Mouse (Mus musculus) neutrophil, adult 5-6 weeks (primary cell): ENCODE measurements around the gene Ppp1r13l. TPM values are rescaled to one million over a fixed set of nuclear protein-coding genes. Genes with fewer than 3 reads are reported as not detected.

Experiments
- ATAC-seq: fragments of 151-379, 151-347 bp; 2 replicates; pipeline ENCODE4 v1.8.0; 2017; ENCODE audit warnings: mild to moderate bottlenecking, moderate TSS enrichment; ENCODE audit not compliant: insufficient number of reproducible peaks, poor library complexity, low FRiP score, severe bottlenecking; ENCODE audit errors: extremely low read depth
- total RNA-seq: library from RNA; stranded (forward); fragments of 200-1000 nt; gene quantifications from 2 replicates; pipeline ENCODE4 v1.2.3, GENCODE M21; 2017

Gene Ppp1r13l
- total RNA-seq, 1 experiment from 2014 or later = 0.12 TPM

DNA sequence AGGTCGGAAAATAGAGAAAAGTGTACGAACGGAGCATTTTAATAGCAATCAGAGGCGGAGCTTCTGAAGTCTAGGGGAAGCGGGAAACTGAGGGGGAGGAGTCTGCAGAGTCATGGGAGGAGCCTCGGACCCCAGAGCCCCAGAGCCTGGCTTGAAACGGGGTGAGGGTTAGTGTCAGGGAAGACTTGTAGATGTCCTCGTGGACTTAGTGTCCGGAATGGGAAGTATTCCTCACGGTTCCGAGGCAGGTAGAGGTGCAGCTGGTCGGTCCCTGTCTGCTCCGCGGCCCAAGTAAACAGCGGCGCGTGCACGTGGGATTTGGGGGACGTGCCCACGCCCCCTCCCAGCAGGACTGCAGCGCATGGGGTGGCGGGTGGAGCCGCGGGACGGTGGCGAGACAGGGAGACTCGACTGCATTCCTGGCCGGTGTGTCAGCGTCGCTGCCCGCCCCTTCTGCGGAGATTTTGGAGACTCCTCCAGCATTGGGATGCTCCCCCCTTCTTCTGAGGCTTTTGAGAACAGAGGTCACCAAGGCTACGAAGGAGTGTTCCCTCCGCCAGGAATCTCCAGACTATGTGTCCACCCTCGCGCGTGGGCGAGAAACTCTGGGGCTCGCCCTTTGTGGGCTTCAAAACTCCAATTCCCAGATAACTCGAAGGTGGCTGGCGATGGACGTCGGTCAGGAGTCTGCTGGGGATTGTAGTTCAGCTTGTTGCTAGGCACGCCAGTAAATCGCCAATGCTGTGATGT, 518 bp downstream of the Ppp1r13l start:
- ATAC-seq = 0 out of 2 replicates have a peak, but pooled peaks have one; percentile 17

DNA sequence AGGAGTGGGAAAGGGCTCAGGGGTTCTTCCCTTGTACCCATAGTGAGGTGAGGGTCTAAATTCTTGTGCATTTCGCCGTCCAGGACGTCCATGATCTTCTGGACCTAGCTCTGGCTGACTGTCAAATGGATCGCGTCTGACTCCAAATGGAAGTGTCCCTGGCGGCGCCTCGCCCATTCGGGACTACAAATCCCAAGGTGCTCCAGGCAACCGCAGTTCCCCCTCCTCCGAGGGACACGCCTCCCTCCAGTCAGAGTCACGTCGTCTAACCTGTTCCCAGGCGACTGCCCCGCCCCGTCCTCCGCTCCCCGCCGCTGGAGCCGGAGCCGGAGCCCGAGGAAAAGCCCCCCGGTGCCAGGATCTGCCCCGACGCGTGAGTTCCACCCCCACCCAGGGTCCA, 1.4 kb downstream of the Ppp1r13l start:
- peak; percentile 40 for ATAC-seq

DNA sequence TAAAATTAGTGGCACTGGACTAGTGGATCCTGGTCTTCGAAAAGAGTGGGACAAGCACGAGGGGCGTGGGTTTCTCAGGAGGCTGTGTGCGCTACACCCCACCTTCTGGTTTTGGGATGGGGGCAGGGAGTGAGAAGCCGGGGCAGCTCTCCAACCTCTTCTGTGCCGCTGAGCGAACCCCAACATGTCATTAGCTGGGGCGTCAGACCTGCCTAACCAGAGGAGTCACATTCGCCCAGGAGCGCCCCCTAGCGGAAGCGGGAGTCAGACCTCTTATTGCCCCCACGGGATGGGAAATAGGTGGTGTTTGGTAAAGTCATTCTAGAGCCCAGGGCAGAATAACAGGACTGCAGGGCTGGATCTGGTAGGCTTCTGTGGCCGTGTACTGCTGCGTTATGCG, 2.2 kb downstream of the Ppp1r13l start:
- peak; percentile 37 for ATAC-seq

DNA sequence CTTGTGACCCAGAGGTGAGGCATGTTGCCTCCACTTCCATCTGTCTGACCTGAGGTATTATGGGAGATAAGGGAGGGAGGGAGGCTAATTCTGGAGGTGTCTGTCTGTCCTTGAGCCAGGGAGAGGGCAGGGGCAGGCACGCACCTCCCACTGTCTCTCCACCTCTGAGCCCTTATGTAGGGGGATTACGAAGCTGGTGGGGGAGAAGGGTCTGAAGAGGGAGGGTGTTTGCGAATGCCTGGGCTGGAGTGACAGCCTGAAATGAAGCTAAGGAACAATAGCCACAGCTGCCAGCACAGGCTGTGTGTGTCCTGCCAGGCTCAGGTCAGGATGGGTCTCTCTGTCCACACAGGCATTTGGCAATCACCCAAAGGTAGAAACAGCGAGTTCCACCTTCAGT, 2.7 kb downstream of the Ppp1r13l start:
- no peak for ATAC-seq

DNA sequence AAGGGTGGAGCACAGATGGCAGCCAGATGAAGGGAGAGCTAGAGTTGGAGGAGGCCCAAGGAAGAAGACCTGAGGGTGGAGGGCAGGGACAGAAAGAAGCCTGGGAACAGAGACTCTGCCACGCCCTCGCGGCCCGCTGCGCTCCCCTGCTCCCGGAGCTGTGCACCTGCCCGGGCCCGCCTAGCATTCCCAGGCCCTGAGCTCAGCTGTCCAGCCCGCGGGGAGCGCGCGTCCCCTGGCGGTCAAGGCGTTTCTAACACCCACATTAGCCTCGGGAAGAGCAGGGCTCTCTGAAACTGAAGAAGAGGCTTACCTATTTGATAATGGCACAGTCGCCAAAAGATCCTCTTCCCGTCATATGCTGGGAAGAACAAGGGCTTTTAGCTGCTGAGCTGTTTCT, 4.3 kb downstream of the Ppp1r13l start:
- no peak; the same call in 1 of the 2 replicates for ATAC-seq

DNA sequence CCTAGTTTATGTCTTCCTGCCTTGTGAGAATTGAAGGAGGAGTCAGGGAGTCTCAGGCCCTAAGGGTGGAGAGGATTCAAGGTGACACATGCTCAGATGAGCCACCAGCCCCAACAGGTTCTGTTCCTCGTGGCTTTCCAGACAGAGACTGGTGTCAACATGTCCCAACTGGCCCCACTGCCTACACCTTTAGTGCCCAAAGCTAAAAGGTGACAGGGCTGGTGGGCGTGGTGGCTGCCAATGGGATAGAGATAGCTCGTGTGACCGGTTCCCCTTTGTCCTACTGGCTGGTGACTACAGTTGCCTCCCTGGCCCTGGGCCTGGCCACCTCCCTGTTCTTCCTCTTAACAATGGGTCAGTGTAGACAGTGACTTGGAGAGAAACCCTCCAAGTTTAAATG, 5.8 kb downstream of the Ppp1r13l start:
- no peak for ATAC-seq

DNA sequence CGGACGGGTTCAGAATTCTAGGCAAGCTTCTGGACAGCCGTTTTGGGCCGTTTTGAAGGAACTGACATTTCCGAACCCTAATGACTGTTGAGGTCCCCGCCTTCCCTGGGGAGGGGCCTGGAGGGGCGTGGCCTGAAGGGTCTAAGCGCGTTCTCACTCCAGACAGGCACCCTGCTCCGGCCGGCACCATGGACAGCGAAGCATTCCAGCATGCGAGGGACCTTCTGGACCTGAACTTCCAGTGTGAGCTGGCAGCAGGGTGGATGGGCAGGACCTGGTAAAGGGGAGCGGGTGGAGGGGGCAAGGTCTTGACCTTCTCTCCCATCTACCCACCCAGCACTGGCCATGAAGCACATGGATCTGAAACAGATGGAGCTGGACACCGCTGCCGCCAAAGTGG, 8.8 kb downstream of the Ppp1r13l start:
- ATAC-seq = no peak

DNA sequence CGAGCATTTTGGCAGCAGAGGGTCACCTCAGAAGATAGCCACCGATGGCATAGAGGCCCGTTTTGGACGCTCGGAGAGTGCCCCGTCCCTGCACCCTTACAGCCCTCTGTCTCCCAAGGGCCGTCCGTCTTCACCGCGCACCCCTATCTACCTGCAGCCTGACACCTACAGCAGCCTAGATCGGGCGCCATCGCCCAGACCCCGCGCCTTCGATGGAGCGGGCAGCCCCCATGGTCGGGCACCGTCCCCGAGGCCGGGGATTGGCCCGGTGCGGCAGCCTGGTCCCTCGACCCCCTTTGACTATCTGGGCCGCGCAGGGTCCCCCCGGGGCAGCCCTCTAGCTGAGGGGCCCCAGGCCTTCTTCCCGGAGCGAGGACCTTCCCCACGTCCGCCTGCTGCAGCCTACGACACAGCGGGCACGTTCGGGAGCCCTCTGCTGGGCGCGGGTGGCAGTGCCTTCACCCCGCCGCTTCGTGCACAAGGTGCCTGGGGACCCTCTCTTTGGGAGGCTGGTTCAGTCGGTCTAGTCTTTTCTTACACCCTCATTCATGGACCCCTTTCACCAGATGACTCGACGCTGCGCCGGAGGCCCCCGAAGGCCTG, 10.4 kb downstream of the Ppp1r13l start:
- ATAC-seq = peak; percentile 74

DNA sequence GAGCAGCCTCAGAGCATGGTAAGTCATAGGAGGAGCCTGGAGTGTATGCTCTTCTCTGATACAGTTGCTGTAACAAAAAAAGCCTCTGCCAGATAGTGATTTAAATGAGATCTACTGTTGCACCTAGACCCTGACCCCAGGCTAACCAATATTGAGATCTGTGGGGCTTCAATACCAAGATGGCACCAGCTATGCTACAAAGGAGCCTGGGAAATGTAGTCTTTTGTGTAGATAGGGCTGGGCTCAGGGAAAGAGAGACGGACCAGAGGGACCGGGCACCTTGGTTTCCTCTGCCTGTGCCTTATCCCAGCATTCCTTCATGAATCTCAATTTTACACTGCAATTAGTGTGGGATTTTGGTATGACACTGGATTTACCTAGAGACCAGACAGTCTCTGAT, 13.8 kb downstream of the Ppp1r13l start:
- no peak for ATAC-seq

DNA sequence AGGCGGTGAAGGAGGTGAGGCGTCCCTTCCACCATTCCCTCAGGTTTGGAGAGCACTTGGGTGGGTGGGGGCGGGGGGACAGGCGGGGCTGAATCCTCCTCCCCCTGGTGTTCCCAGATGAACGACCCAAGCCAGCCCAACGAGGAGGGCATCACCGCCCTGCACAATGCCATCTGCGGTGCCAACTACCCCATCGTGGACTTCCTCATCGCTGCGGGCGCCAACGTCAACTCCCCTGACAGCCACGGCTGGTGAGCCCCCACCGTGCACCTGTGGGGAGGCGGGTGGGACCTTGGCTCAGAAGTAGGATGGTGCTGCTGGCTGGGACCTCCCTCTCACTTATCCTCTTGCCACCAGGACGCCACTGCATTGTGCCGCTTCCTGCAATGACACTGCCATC, 15.8 kb downstream of the Ppp1r13l start:
- no peak for ATAC-seq

DNA sequence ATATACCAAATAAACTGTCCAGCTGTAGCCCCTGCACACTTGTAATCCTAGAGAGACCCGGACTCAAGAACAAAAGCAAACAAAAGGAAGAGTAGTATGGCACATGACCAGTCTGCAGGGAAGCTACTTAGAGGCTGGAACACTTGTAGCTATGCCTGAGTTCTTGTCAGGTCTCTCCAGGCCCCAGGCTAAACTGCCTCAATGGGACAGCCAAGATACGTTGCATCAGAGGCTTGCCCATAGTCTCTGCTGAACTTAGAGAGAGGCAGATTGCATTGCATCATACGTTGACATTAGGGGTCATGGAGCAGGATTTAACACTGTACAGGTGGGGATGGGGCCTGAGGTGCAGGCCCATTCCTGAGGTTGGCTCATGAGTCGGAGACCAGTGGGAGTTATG, 16.5 kb downstream of the Ppp1r13l start:
- no peak for ATAC-seq

DNA sequence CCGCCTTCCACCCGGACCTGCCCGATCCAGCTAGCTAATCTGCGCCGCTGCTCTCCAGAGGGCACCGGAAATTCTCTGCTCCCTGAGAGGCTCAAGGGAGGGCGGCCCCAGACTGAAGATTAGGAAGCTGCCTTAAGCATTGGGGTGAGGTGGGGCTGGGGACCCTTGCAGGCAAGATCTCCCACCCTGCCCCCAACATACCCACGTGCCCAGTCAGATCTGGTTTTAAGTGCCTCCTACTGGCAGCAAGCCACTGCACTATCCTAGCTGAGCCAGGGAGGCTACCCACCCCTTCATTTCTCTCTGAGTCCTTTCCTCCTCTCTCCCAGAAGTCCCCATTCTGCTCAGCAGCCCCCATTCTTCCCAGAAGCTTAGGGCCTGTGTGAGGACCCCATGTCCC, 18.5 kb downstream of the Ppp1r13l start:
- ATAC-seq = no peak

DNA sequence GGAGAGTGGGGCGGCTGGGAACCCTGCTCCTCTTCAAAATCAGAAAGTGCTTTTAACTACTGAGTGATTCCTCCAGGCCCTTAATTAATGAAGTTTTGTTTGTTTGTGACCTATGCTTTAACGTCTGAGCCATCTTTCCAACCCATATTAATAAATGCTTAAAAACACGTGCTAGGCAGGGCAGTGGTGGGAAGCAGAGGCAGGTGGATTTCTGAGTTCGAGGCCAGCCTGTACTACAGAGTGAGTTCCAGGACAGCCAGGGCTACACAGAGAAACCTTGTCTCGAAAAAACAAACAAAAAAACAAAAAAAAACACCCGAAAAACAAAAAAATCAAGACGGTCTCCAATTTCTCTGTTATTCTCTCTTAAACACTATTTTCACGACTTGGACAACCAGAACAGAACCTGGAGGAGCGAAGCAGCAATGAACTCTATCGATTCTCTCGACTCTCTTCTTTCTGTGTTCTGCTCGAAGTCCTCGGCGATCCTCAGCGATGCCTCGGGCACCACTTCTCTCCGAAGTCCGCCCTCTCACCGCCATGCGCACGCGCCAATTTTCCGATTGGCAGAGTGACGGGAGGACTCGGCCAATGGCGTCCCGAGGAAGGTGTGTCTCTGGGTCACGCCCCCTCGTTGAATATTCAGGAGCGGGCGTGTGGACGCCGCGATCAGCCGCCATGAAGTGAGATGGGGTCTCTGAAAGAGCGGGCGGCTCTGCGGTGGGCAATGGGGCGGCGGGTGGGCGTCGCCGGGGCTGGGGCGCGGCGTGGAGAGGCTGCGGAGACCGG, 22.0 kb downstream of the Ppp1r13l start, which contains the start of gene Ercc2:
Ercc2 (plus strand) TSS at position 634 of the 789 bp plus-strand sequence.
- peak; percentile 98 for ATAC-seq

DNA sequence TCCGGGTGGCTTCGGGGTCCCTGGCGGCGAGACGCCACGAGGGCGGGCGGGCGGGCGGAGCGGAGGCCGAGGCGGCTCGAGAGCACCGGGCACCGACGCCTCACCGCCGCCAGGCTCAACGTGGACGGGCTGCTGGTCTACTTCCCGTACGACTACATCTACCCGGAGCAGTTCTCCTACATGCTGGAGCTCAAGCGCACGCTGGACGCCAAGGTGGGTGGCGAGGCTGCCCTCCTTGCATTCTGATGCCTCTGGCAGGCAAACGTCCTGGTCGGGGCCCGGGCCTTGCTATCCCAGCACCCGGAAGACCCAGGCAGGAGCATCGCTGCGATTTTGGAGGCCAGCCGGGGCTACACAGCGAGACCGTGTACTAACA, 22.6 kb downstream of the Ppp1r13l start:
- no peak for ATAC-seq

DNA sequence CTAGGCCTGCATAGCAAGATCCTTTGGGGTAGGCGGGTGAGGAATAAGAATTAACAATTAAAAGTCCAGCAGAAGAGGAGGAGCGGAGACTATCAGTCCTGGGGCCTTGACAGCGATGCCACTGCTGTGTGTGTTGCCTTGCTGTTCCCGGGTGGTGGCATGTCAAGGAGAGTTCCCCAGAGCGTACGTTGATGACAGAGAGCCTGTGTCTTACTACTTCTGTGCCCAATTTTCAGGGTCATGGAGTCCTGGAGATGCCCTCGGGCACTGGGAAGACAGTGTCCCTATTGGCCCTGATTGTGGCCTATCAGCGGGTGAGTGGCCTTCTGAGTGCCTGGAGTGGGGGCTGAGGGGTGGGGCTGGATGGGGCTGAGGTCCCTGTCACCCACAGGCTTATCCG, 24.2 kb downstream of the Ppp1r13l start:
- ATAC-seq = no peak

DNA sequence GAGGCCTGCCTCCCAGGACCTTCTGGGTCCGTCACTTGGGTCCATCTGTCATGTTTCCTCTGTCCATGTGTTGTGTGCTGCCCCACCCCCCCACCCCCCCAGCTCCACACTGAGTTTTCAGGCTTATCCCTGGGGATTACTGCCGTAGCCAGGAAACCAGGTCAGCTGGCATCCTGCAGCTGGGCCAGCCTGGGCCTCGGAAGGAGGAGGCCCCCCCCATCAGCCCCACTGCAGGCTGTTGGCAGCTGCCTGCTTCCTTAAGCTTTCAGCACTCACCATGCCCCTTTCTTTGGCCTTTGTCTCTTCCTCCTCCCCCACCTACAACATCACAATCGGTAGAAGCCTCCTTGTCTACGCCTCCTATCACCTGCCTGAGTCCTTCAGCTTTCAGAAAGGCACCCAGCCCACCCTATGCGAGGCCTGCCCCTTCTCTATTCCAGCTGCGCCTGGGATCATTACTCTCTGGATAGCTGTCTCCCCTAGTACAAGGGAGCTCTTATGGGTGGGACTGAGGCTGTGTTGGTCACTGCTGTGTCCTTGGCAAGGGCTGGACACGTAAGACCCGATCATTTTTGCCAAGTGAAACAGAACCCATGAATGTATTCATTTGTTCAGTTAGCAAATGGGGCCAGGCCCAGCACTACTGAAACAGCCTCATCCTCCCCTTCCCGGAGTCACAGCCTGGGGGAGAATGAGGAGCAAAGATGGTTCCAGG, 29.3 kb downstream of the Ppp1r13l start:
- ATAC-seq = no peak

DNA sequence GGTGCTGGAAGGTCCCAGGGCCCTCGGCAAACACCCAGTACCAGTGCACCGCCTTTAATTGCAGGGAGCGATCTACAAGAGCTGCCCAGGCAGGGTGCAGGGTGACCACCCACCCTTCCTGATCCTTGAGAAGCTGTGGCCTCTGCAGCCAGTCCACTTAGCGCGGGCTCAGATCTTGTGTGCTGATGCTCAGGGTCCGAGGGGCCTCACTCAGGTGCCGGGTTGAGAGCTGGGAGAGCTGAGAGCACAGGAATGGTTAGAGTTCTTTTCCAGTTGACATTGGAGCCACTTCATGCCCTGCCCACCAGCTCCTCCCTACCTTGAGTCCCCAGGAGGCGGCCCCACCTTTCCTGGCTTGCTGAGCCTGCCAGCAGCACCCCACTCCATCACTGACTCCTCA, 34.9 kb downstream of the Ppp1r13l start:
- ATAC-seq = no peak

DNA sequence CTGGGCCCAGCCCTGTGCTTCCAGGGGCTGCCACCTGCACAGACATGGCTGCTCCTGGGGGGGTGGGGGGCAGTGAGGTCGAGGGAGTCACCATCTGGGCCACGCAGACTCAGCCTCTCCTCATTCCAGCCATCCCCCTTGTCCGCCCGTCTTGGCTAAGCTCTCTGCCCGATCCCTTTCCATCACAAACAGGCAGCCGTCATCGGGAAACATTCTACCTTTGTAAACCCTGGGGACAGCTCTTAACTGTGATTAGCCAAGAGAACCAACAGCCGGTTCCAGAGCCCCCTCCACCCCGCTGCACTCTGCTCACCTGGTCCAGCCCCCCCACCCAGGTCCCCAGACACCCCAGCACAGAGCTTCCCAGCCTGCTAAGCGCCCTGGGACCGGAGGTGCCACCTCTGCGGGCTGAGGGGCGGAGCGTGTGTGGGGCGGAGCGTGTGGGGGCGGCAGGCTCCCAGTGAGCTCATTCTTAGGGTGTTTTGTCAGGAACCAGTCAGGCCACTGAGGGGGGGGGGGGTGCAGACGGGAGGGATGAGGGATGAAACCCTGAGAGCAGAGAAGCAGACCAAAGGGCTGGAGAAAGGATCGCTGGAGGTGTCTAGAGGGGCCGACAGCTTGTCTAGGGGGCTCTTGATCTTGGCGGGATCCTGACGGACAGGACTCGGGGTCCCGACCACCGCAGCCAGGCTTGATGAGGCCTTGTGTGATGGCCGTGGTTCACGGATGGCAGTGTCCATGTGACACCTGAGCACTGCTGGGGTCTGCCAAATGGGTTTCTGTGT, 40.1 kb downstream of the Ppp1r13l start:
- ATAC-seq = no peak

DNA sequence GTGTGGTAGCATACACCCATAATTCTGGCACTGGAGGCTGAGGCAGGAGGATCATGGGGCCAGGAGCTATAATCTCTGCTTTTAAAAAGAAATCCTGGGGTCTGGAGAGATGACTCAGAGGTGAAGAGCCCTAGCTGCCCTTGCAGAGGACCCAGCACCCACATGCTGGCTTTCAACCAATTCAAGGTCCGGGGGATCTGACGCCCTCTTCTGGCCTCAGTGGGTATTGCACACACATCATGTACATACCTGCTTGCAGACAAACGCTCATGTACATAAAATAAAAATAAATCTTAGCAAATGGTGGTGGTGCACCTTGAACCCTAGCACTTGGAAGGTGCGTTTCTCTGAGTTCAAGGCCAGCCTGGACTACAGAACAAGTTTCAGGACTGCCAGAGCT, 41.4 kb downstream of the Ppp1r13l start:
- no peak for ATAC-seq
